8 mouse cellular contexts compared by ENCODE assay signal in genomic region chrX:162642402-162643090, GRCm38 (mm10). TPM values are rescaled to one million over a fixed set of nuclear protein-coding genes. Genes with fewer than 3 reads are reported as not detected.
DNase-seq lines count a peak whose midpoint lies in the region; ATAC-seq and TF ChIP-seq lines count a peak whose summit lies in the region.

No protein-coding gene starts in this region.

- H3K4me3 ChIP-seq in kidney, embryonic 14.5 days (ENCODE audit: low read length) = peak overlapping the region; percentile 54
- H3K4me3 ChIP-seq in embryonic facial prominence, embryonic 11.5 days (ENCODE audit: low read depth, low read length) = no peak overlapping the region; the same call in 1 of the 2 replicates
- H3K4me3 ChIP-seq in hindbrain, postnatal 0 days (ENCODE audit: low read length) = peak overlapping the region; percentile 54
- peak overlapping the region; percentile 47 for H3K4me3 ChIP-seq in midbrain, embryonic 11.5 days (ENCODE audit: low read depth, low read length)

- no peak for DNase-seq in kidney, adult 11 months
- no peak for DNase-seq in embryonic facial prominence, embryonic 11.5 days (ENCODE audit: low spot score)
- DNase-seq in hindbrain, postnatal 0 days (ENCODE audit: low spot score) = peak; percentile 4
- peak; percentile 80 for DNase-seq in midbrain, embryonic 11.5 days (ENCODE audit: low spot score, missing footprints)
- DNase-seq in urinary bladder, postnatal 36 days (ENCODE audit: low spot score in 2 of 2) = no peak
- no peak for DNase-seq in spleen, postnatal 4 days (ENCODE audit: low spot score in 2 of 2)
- DNase-seq in urinary bladder, postnatal 25 days (ENCODE audit: low spot score) = no peak

- H3K4me1 ChIP-seq in kidney, embryonic 14.5 days (ENCODE audit: control insufficient read depth, insufficient read depth, low read length) = no peaks in the 10 kb centered on the region
- H3K4me1 ChIP-seq in embryonic facial prominence, embryonic 11.5 days (ENCODE audit: control insufficient read depth, insufficient read depth, low read length) = no peaks in the 10 kb centered on the region
- no peaks in the 10 kb centered on the region for H3K4me1 ChIP-seq in hindbrain, postnatal 0 days (ENCODE audit: insufficient read depth, low read length)
- H3K4me1 ChIP-seq in midbrain, embryonic 11.5 days (ENCODE audit: control insufficient read depth, insufficient read depth, low read length) = 0 out of 2 replicates have a peak, but pooled peaks cover 2% of the 10 kb centered on the region

- no peak for ATAC-seq in kidney, embryonic 14.5 days (ENCODE audit: low FRiP score, low TSS enrichment)
- no peak for ATAC-seq in embryonic facial prominence, embryonic 11.5 days (replicated peaks; ENCODE audit: insufficient number of reproducible peaks, low FRiP score, low TSS enrichment, low read depth)
- ATAC-seq in hindbrain, postnatal 0 days = no peak
- ATAC-seq in midbrain, embryonic 11.5 days (ENCODE audit: low FRiP score) = peak; percentile 58

- no peak overlapping the region for H3K27ac ChIP-seq in kidney, embryonic 14.5 days (ENCODE audit: low read depth, low read length)
- no peak overlapping the region for H3K27ac ChIP-seq in embryonic facial prominence, embryonic 11.5 days (replicated peaks; ENCODE audit: low read depth, low read length)
- H3K27ac ChIP-seq in hindbrain, postnatal 0 days = no peak overlapping the region
- no peak overlapping the region for H3K27ac ChIP-seq in midbrain, embryonic 11.5 days (ENCODE audit: low read depth, low read length)

- H3K36me3 ChIP-seq in kidney, embryonic 14.5 days (ENCODE audit: control insufficient read depth, insufficient read depth, low read length) = no peaks in the 10 kb centered on the region
- no peaks in the 10 kb centered on the region for H3K36me3 ChIP-seq in embryonic facial prominence, embryonic 11.5 days (replicated peaks; ENCODE audit: control insufficient read depth, insufficient read depth, low read depth, low read length)
- no peaks in the 10 kb centered on the region for H3K36me3 ChIP-seq in hindbrain, postnatal 0 days (ENCODE audit: insufficient read depth, low read length)
- H3K36me3 ChIP-seq in midbrain, embryonic 11.5 days (ENCODE audit: control insufficient read depth, insufficient read depth, low read length) = no peaks in the 10 kb centered on the region

- H3K9ac ChIP-seq in kidney, embryonic 14.5 days (ENCODE audit: low read depth, low read length) = 0 out of 2 replicates have a peak overlapping the region, but pooled peaks have one; percentile 54
- no peak overlapping the region for H3K9ac ChIP-seq in embryonic facial prominence, embryonic 11.5 days (replicated peaks; ENCODE audit: low read length)
- no peak overlapping the region for H3K9ac ChIP-seq in hindbrain, postnatal 0 days (replicated peaks; ENCODE audit: low read length)
- no peak overlapping the region for H3K9ac ChIP-seq in midbrain, embryonic 11.5 days (ENCODE audit: low read length)

- WGBS in kidney, embryonic 14.5 days = 50% methylated on average over 10 of the region's 11 CpGs
- WGBS in embryonic facial prominence, embryonic 11.5 days = 53% methylated on average over 11 of the region's 11 CpGs
- WGBS in hindbrain, postnatal 0 days = 53% methylated on average over 11 of the region's 11 CpGs
- WGBS in midbrain, embryonic 11.5 days = 48% methylated on average over 11 of the region's 11 CpGs

- TF ChIP-seq CTCF in hindbrain, postnatal 0 days (IDR thresholded peaks at IDR 0.05; ENCODE audit: low read depth) = no peak

- H3K9me3 ChIP-seq in kidney, embryonic 14.5 days (ENCODE audit: control insufficient read depth, low read length) = no peaks in the 10 kb centered on the region
- no peaks in the 10 kb centered on the region for H3K9me3 ChIP-seq in embryonic facial prominence, embryonic 11.5 days (replicated peaks; ENCODE audit: control insufficient read depth, low read length)
- H3K9me3 ChIP-seq in hindbrain, postnatal 0 days (ENCODE audit: low read length) = no peaks in the 10 kb centered on the region
- H3K9me3 ChIP-seq in midbrain, embryonic 11.5 days (ENCODE audit: control insufficient read depth, low read length) = no peaks in the 10 kb centered on the region

- H3K27me3 ChIP-seq in kidney, embryonic 14.5 days (ENCODE audit: control insufficient read depth, insufficient read depth, low read length) = peaks cover 4% of the 10 kb centered on the region; the same call in 1 of the 2 replicates
- peaks cover 2% of the 10 kb centered on the region for H3K27me3 ChIP-seq in embryonic facial prominence, embryonic 11.5 days (ENCODE audit: control insufficient read depth, insufficient read depth, low read length)
- no peaks in the 10 kb centered on the region for H3K27me3 ChIP-seq in hindbrain, postnatal 0 days (ENCODE audit: insufficient read depth, low read length)
- H3K27me3 ChIP-seq in midbrain, embryonic 11.5 days (ENCODE audit: control insufficient read depth, insufficient read depth, low read length) = peaks cover 11% of the 10 kb centered on the region; the same call in 1 of the 2 replicates

- peak overlapping the region; percentile 70 for H3K4me2 ChIP-seq in kidney, embryonic 14.5 days (replicated peaks; ENCODE audit: low read depth, low read length)
- H3K4me2 ChIP-seq in embryonic facial prominence, embryonic 11.5 days (ENCODE audit: low read depth, low read length) = peak overlapping the region; percentile 81
- H3K4me2 ChIP-seq in hindbrain, postnatal 0 days (ENCODE audit: low read depth, low read length) = peak overlapping the region; percentile 57
- H3K4me2 ChIP-seq in midbrain, embryonic 11.5 days = peak overlapping the region; percentile 78

RNA-seq across cellular contexts. Expression of gene Reps2, which starts 0.9 kb away (rescaled TPM):
- polyA plus RNA-seq in kidney, embryonic 14.5 days (2014; fragmentation: Nextera tagmentation; extraction: Ambion mirVana) = 1.6 and 2.3 TPM in 2 replicates
- polyA plus RNA-seq in embryonic facial prominence, embryonic 11.5 days (2014; fragmentation: Nextera tagmentation; extraction: Ambion mirVana) = 0.82 and 0.95 TPM in 2 replicates
- 10.9 and 11.3 TPM in 2 replicates for total RNA-seq in hindbrain, postnatal 0 days (2014; rRNA removed)
- 1.9 and 2.4 TPM in 2 replicates for polyA plus RNA-seq in hindbrain, postnatal 0 days (2015; fragmentation: Nextera tagmentation; extraction: Ambion mirVana)
- polyA plus RNA-seq in midbrain, embryonic 11.5 days (2014; fragmentation: Nextera tagmentation; extraction: Ambion mirVana) = 0.70 and 0.76 TPM in 2 replicates

Comparison
In these comparisons a context has a peak if more than half of its experiments do, and no peak if none do; other contexts are left out.
1. DNase-seq: peak in hindbrain, postnatal 0 days (single experiment) and midbrain, embryonic 11.5 days (single experiment); none in kidney, adult 11 months (single experiment), embryonic facial prominence, embryonic 11.5 days (single experiment), urinary bladder, postnatal 36 days (0 of 2), spleen, postnatal 4 days (0 of 2) and urinary bladder, postnatal 25 days (single experiment).
2. Peak in every context shown above with its lines, with median percentiles within 50 percentile points of each other: H3K4me2 ChIP-seq.